Mouse (Mus musculus) NIH3T3 (cell line): ENCODE results near the gene Kcnip1.

Source experiments
- DNase-seq: peaks from one replicate; pipeline ENCODE4 v3.0.0-alpha.2; 2012; ENCODE audit warnings: low read depth

The Kcnip1 gene

DNA sequence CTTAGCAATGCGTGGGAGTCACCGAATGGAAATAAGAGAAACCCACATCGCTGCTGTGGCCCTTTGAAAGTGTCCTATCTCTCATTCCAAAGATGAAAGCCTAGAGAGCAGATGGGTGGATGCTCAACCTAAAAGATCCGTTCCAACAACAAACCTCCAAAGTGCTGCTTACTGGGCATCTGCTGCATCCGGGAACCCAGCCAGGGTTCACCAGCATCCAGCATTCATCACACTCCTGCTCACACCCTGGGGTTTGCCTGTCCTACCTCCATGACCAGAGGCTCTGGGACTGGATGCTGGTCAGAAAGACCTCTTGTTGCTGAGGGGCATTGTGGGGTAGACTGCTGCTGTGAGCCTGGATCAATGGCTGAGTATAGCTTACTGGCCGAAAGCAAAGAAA lies 241.4 kb downstream of the Kcnip1 start:
- no peak for DNase-seq

DNA sequence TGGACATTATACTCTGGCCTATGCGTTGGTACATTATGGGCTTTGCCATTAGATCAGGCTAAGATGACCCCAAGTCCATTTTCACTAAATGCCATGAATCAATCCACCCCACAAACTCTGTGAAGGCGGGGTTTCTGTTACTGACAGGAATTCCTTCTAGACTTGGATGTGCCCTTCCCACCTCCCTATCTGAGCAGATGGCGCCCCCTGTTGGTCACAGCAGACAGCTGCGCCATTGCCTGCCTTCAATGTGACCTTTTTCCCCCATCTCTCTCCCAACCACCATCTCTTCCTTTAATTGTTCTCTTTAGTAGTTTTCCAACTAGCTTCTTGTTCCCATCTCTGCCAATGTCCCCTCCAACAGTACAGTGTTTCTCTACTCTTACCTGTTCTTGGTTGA lies 243.0 kb downstream of the Kcnip1 start:
- DNase-seq, result no peak

DNA sequence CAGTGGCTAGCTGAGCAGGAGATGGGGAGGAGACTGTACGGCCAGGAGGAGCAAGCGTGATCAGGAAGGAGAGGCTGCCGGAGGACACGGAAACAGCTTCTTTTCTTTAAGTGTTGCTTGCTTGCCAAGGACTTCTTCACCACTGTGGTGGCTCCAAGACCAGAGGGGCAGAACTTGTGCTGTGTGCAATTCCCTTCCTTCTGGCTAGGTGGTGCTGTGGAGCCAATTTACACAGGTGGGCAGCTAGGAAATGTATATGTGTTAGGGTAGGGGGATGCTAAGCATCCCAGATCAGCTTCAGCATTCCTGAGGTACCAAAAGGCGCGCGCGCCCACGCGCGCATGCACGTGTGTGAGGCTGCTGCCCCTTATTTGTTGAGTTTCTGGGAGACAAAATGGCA lies 243.5 kb downstream of the Kcnip1 start:
- no peak for DNase-seq

DNA sequence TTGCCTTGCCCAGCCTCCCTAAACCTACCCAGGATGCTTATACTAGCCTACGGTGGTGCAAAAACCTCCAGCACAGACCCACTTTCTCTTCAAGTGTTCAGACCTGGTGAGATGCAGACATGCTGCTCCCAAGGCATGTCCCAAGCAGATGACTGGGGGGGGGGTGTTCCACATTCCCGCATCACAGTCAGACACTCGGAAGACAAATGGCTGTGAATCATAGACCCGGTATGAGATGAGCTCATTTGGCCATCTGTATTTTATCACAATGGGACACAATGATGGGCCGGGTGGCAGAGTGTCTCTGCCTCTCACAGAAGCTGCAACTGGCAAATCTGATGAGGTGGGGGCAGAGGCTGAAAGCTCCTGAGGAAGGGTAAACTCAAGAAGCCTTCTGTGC lies 244.2 kb downstream of the Kcnip1 start:
- no peak for DNase-seq

DNA sequence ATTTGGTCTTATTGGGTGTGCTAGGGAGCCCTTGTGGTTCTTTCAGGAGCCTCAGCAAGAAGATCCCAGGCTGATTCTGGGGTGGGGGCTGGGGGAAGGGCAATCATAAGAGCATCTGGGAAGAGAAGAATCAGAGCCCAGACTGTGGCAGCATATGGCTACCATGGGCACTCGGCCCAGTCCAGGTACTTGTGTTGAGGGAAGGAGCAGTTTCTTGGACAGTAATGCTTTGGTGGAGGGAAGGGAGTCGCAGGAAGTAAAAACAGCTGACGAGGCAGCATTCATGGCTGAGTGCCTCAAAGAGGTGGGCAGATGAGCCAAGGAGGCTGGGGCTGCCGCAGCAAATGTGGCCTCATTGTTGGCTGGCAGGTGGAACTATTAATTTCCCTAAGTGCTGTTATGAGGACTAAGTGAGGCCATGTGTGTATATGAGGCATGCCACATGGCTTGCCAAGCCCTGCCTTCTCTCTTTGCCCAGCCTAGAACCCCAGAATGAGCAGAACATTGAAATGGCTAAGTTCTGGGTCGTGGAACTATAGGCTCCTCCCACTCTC lies 245.5 kb downstream of the Kcnip1 start:
- no peak for DNase-seq

DNA sequence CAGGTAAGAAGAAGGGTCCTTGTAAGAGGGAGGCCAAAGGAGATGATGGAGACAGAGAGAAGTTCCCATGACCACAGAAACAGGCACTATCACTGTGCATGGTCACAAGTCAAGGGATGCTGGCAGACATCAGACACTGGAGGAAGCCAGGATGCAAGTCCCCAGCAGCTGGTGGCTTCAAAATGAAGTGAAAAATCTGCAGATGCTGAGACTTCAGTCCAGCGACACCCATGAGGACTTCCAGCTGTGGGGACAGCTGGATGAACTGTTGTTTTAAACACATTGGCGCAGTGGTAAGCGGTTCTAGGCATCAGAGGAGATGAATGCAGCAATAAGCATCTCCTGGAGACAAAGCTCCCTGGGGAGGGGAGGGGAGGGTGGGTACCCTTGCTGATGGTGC lies 246.6 kb downstream of the Kcnip1 start:
- no peak for DNase-seq

DNA sequence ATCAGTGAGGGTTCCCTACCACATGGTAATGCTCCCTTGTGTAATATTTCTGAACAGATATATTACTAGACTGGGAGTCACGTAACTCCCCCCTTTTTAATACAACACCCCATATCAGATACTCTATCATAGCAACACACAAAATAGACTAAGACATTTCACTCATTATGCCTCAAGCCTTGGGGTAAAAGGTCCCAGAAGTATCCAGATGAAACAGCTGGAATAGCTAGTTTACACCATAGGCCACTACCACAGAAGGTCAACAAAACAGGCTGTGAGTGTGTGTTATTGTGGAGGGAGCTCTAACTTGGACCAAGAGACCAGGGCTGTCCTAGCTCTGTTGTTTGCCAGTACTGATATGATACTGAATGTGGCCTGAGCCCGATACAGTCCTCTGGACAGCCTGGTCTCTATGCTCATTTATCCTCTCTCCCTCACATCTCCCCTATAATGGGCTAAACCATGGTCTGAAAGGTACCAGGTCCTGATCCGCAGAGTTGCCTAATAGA lies 247.1 kb downstream of the Kcnip1 start:
- no peak for DNase-seq

DNA sequence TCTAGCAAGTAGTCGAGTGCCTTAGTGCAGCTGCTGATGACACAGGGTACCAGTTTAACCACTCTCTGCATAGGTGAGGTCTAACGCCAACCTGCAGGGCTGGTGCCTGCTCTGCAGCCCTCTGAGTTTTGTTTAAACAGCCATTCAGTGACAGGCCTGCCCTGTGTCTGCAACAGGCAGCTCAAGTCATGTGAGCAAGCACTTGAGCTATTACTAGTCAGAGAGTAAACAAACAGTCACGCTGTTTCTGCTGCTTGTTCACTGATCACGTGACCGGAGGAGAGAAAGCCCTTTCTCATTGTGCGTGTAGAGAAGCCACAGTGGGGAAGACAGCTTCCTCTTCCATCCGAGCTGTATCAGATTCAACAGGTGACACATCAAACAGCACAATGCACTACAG lies 248.5 kb downstream of the Kcnip1 start:
- no peak for DNase-seq

DNA sequence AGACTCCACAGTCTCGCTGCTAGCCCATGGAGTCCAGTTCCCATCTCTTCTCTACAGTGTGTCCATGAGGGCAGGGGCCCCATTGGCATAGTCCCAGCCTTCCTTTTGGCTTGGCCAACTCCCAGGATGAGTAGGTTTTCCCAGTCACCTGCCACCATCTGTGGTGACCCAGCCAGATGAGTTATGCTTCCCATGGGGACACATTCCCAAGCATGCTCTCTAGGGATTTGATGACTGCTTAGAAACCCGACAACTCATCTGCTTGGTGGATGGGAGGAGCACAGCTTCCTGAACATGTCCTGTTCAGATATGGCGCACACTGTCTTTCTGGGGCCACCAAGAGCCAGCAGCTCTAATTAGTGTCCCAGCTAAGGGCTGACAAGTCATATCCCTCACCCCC lies 252.8 kb downstream of the Kcnip1 start:
- no peak for DNase-seq

DNA sequence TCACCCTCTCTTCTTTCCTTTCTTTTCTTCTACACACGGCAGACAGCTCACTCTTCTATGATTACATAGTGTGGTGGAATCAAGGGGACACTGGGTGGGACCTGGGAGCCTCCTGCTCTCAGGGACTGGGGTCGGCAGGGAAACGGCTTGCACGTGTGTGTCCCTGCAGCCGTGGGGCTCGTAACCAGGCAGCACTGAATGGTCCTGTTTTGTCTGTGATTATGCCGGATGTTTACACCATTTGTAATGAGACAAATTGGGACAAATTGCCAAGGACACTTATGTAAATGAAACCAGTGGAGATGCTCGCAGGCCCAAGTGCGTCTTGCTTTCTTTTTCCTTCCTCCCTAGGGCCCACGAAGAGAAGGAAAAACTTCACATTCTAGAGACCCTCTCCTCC lies 256.5 kb downstream of the Kcnip1 start:
- no peak for DNase-seq

DNA sequence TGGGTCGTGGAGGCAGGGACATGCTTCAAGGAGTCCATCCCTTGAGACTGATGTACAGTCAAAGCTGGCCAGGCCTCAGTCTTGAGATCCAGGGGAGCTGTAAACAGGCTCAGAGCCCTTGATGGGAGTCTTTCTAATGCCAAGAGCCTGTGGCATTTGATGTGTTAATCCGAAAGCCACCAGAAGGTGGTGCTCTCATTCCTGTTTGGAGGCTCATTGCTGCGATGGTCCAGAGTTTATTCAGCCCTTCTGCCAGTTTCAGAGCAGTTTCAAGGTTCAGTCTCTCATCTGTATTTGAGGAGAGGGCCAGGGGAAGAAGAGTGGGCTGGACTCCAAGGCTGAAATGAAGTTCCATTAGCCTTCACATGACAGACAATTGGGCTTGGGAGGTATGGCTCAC lies 259.7 kb downstream of the Kcnip1 start:
- peak; percentile 61 for DNase-seq

DNA sequence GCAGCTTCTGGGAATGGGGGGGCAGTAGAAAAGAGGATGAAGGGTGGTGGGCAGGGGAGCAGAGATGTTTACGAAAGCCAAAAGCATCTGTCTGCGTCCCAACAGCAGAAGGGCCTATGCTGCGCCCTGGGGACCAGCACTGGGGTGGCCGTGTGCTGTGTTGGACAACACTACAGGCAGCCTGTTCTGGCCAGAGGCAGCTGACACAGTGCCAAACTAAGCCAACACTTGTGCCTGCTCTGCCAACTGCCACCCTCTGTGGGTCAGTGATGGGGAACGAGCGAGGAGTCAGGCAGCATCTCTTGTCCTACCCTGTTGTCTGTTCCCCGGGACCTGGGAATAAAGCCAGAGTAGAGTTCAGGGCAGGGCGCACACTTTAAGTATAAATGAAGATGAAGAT lies 260.6 kb downstream of the Kcnip1 start:
- no peak for DNase-seq

DNA sequence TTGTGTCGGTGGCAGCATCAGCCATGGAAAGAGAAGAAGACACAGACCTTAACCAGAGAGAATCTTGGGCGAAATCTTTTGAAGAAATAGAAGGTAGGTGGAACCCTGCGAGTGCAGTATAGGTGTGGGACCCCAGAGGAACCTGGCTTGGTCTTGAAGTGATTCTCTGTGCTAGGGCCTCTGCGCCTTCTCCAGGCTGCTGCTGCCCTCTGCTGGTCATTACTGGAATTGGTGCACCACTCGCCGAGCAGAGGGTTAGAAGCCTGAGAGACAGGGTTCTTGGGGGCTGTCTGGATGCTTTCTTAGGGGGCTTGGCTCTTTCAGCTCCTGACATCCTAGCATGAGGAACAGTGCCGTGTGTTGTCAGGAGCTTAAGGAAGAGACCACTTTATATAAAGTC lies 271.7 kb downstream of the Kcnip1 start:
- DNase-seq, result peak; percentile 66

DNA sequence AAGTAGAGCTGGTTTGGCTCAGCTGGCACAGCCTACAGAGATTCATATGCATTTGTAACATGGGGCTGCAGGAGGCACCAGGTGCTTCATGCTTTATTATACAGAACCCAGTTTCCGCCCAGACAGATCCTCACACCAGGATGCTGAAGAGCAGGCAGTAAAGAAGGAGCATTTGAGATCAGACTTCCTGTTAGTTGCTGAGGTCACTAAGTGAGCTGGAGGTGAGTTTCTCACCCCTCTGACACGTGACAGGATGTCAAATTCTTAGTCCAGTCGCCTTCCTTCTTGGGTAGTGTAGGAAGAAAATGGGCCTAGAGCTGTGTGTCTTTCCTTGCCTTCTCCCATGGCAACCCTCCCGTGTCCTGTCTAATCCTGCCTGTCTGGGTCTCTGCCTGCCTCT lies 286.2 kb downstream of the Kcnip1 start:
- DNase-seq, result no peak

DNA sequence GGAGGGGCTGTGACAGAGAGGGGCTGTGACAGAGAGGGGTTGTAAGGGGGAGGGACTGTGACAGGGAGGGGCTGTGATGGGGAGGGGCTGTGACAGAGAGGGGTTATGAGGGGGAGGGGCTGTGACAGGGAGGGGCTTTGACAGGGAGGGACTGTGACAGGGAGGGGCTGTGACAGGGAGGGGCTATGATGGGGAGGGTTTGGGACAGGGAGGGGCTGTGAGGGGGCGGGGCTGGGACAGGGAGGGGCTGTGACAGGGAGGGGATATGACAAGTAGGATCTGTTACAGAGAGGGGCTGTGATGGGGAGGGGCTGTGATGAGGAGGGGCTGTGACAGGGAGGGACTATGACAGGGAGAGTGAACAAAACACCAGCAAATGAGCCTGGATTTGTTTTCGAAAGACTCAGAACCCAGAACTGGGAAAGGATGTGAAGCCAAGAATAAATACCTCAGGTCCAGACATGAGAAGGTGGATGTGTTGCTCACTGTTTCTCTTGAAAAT lies 290.9 kb downstream of the Kcnip1 start:
- no peak for DNase-seq

DNA sequence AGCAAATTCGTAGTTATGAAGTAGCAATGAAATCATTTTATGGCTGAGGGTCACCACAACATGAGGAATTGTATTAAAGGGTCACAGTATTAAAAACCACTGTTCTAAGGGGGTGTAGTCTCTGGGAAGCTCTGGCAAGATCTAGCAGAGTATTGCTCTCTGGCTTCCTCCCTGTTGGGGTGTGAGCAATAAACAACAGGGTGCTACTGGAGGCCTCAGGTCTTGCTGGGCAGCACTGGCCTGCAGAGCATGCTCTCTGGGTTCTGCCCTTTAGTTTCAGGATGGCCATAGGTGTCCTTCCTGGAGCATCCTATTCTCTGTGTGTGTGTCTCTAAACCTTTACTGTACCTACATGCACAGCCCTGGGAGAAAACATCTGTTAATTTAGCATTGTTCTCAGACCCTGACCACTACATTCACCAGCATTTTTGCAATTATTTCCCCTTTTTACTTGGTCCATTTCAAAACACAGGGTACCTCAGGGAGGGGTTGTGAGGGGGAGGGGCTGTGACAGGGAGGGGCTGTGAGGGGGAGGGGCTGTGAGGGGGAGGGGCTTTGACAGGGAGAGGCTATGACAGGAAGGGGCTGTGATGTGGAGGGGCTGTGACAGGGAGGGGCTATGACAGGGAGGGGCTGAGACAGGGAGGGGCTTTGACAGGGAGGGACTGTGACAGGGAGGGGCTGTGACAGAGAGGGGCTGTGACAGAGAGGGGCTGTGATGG lies 291.6 kb downstream of the Kcnip1 start:
- no peak for DNase-seq

DNA sequence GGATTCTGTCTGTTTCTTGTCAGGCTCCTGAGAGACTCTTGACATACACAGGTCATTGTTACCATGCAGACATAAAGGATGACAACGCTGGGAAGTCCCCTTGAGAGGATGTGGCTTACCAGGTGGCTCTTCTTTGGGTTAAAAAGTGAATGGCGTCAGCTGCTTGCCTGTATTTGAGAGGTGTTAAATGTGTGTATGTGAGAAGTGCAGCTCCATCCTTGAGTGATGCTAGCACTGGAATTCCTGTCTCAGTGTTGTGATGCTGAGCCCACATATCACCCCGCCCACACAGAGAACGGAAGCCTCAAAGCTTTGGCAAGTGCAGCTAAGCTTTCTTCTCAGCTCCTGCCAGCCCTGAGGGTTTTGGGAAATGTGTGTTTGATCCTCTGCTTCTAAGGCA lies 292.2 kb downstream of the Kcnip1 start:
- DNase-seq, result no peak

DNA sequence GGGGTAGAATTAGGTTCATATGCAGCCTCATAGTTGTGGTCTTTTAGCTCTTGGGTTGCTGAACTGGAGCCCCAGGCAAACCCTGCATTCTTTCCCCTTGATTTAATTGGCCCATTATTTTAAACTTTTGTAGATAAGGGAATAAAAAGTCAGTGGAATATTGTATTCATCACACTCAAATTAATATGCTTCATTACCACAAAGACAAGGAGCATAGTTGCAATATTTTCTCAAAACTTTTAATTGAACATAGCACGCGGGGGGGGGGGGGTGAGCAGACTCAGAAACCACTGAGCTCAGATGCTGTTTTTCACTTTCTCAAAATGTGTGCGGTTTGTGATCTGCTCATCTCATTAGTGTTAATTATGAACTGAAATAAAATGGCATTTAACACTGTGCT lies 302.8 kb downstream of the Kcnip1 start:
- DNase-seq, result no peak

DNA sequence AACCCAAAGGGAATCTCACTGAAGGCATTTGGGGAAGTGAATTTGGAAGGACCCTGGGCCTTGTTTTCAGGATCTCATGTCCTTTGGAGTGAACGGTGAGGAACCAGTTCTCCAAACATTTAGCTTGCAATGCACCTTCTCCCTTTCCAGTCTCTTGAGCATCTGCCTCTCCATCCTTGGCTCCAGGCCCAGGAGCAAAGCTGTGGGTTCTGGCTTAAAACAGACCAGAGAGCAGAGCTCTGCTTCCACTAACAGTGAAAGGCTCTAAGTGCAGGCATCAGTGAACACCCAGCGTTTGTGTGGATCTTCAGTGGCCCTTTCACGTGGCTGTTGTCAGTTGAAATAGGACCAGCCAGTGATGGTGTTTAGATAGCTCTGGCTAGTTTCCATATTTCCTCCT lies 307.0 kb downstream of the Kcnip1 start:
- DNase-seq, result no peak

DNA sequence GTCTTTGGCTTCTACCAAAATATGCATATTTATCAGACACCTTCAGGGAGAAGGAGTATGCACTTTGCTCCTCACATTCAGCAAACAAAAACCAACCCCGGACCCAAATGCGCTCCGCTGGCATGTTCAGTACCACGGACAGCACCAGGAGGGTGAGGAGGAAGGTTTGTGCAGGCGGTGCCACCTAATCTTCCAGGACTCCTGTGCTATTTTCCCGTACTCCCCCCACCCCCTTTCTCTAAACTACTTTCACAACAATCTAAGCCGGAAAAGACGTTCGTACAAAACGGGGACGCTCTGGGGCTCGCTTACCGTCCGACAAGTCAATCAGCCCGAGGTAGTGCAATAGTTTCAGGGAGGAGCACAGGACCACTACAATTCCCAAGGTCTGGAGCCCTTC lies 312.8 kb downstream of the Kcnip1 start:
- DNase-seq, result peak; percentile 40

DNA sequence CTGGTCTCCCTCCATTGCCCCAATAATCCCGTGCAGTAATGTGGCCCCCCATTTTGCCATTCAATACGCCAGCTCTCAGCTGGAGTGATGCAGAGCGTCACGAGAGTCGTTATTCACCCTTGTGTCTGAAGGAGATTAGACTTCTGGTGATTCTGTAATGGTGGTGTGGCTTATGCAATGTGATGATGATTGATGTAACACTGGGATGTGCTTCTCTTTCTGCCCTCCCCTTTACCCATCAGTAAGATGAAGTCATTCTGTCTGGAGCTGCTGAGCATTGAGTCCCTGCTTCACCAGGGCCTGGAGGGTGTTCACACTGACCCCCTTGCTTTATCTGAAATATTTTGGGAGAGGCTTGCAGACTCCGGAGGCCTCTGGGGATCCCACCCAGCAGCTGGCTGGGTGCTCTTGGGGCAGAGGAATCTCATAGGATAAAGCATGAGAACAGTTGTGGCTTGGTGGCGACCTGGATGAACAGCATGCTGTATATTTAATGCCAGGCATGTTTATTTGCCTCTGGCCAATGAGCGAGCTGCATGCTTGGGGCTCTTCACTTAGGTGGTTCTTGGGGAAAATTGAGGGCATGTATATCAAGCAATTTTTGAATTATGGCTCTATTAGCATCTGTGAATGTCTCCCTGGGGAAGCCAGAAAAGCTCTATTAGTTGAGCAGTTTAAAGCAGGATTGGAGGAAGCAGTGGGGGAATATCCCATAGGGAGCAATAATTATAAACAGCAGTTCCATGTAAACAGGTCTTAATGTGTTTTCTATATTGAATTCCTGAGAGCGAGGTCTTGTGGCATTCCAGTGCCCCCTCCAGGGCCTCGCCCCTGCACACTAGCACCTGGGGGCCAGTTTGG lies 322.6 kb downstream of the Kcnip1 start:
- DNase-seq, result no peak

DNA sequence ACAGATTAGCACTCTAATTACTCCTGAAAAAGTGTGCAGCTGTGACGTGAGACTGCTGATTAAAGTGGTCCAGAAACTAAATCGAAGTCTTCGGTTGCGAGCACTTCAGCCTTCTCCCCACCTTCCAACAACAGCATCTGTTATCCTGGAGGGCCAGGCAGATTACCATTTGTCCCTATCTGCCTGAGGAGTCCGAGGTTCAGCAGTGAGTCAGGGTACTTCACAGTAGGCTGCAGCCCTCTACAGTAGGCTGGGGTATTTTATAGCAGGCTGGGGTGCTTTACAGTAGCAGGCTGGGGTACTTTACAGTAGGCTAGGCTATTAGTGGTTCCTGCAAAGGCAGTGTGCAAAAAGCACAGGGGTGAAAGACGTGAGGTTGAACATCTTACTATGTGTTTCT lies 324.6 kb downstream of the Kcnip1 start:
- DNase-seq, result no peak

DNA sequence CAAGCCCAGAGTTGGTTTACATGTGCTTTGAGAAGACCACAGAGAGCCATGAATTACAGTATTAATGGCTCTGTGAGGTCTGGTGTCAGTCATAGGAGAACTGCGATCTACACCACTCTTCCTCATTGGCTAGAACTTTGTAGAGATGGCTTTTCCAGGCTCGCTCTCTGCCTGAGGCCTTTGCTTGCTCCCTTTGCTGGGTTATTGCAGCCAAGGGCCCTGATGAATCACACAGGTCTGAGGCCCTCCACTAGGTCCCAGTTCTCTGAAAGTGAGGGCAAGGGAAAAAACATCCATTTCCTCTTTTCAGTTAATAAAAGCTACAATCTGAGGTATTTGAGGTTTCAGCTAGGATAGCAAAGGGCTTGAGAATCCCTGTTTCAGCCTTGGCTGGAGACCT lies 329.4 kb downstream of the Kcnip1 start:
- no peak for DNase-seq
